Mouse (Mus musculus) lung, postnatal 0 days (tissue): Measurements from ENCODE around the gene Hist1h3d.
"Not testable (repeated sequence)": the region's sequence is repeated elsewhere in the genome, so short reads cannot be mapped to it uniquely, and the experiment has no call there.

Source experiments
- CTCF ChIP-seq: IDR thresholded peaks from 2 replicates; pipeline ENCODE4 v1.5.1; 2016; ENCODE audit warnings: antibody characterized with exemption, mild to moderate bottlenecking
- EP300 ChIP-seq: IDR thresholded peaks from 2 replicates; pipeline ENCODE4 v1.6.1; 2016; ENCODE audit warnings: antibody characterized with exemption, mild to moderate bottlenecking, control low read depth

DNA sequence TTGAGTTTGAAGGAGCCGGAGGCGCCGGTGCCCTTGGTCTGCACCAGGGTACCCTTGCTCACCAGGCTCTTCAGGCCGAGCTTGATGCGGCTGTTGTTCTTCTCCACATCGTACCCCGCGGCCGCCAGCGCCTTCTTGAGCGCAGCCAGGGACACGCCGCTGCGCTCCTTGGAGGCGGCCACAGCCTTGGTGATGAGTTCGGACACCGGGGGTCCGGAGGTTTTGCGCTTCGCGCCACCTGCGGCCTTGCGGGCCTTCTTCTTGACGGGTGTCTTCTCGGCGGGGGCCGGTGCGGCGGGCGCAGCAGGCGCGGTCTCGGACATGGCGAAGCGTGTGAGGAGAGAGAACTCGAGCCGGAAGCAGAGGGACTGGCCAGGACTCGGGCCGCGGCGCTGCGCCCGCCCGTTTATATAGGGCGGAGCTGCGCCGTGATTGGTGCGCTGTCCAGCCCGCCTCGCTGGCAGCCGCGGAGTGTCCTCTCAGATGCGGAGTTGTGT is 46.7 kb downstream of the Hist1h3d start, which contains the start of gene Hist1h1e:
- not testable (repeated sequence) for TF ChIP-seq CTCF, EP300
